28 mouse cellular contexts compared by ENCODE assay signal in the genomic region with DNA sequence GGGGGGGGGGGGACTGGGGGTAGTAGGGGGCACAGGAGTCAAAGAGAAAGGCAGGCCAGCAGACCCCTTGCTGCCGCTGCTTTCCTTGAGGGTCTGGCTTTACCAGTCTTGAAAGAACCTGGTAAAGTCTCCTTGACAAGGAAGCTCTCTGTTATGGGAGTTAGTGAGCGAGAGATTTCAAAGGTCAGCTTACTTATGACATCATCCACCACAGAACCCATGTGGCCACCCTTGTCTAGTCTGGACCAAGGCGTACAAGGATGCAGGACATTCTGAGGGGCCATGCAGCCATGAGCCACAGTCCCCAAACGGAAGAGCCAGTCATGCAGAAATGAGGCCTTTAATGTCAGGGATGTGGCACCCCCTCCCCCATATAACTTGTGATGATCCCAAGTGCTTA. TPM values are rescaled to one million over a fixed set of nuclear protein-coding genes. Genes with fewer than 3 reads are reported as not detected.
A peak's percentile ranks its signal among the peaks of the same experiment; 100 is the strongest.
DNase-seq lines count a peak whose midpoint lies in the region; ATAC-seq and TF ChIP-seq lines count a peak whose summit lies in the region.
"Had no signal": no experiment of that assay in that cellular context is flagged by ENCODE, and none has a peak within 500 bp of the region (broad histone marks: within the 10 kb centered on the region; RNA-seq: fewer than 3 reads in every experiment).

No protein-coding gene starts in this region.

- no peak for DNase-seq in kidney, postnatal 0 days (ENCODE audit: low spot score)
- DNase-seq in kidney, postnatal 36 days: no peak
- no peak for DNase-seq in limb, embryonic 10.5 days (ENCODE audit: low spot score)
- peak; percentile 31 for DNase-seq in yolk sac, embryonic 10.5 days (ENCODE audit: low spot score)
- DNase-seq in frontal cortex, postnatal 10 days (ENCODE audit: low spot score in 2 of 2): no peak
- DNase-seq: adrenal gland, postnatal 36 days; cerebellum, adult 18-20 months; cerebellum, postnatal 10 days; gastrocnemius, postnatal 10 days; heart, postnatal 14 days; kidney, adult 11 months; kidney, postnatal 14 days; liver; retina, postnatal 1 day; right cerebral cortex, postnatal 14 days; thymus, adult 2 months; thymus, postnatal 36 days had no signal

- H3K4me1 ChIP-seq in kidney, postnatal 0 days (replicated peaks; ENCODE audit: insufficient read depth, low read length): peaks cover 12% of the 10 kb centered on the region
- H3K4me1 ChIP-seq in intestine, embryonic 15.5 days (replicated peaks): peaks cover 20% of the 10 kb centered on the region
- peaks cover 42% of the 10 kb centered on the region for H3K4me1 ChIP-seq in limb, embryonic 10.5 days
- H3K4me1 ChIP-seq: neural tube, embryonic 15.5 days had no signal

- H3K36me3 ChIP-seq in kidney, postnatal 0 days (ENCODE audit: insufficient read depth, low read length): no peaks in the 10 kb centered on the region
- H3K36me3 ChIP-seq in intestine, embryonic 15.5 days: no peaks in the 10 kb centered on the region
- no peaks in the 10 kb centered on the region for H3K36me3 ChIP-seq in limb, embryonic 10.5 days
- H3K36me3 ChIP-seq: hindbrain, embryonic 10.5 days; liver, embryonic 15.5 days; lung, embryonic 15.5 days; neural tube, embryonic 15.5 days had no signal

- no peak overlapping the region for H3K9ac ChIP-seq in kidney, postnatal 0 days (ENCODE audit: low read depth, low read length)
- H3K9ac ChIP-seq in intestine, embryonic 15.5 days: no peak overlapping the region
- H3K9ac ChIP-seq: liver, embryonic 15.5 days; lung, embryonic 15.5 days; neural tube, embryonic 15.5 days had no signal

- no peak for TF ChIP-seq CTCF in kidney, postnatal 0 days (IDR thresholded peaks at IDR 0.05; ENCODE audit: low read depth)

- no peak overlapping the region for H3K27ac ChIP-seq in kidney, postnatal 0 days
- H3K27ac ChIP-seq in intestine, embryonic 15.5 days: no peak overlapping the region
- H3K27ac ChIP-seq in limb, embryonic 10.5 days: 0 out of 2 replicates have a peak overlapping the region, but pooled peaks have one; percentile 59
- H3K27ac ChIP-seq: liver, embryonic 15.5 days; lung, embryonic 15.5 days; neural tube, embryonic 15.5 days had no signal

- ATAC-seq in kidney, postnatal 0 days (replicated peaks; ENCODE audit: low FRiP score, low read depth): 0 out of 2 replicates have a peak, but pooled peaks have one; percentile 16
- peak; percentile 50; the same call in 1 of the 2 replicates for ATAC-seq in intestine, embryonic 15.5 days
- ATAC-seq in activated CD4-positive, CD25-positive, alpha-beta regulatory T cell, adult 4 months: no peak
- ATAC-seq: CD4-positive, CD25-positive, alpha-beta regulatory T cell, adult 4 months; forebrain, embryonic 16.5 days; hindbrain, embryonic 16.5 days had no signal

- no peak overlapping the region for H3K4me3 ChIP-seq in kidney, postnatal 0 days (replicated peaks; ENCODE audit: low read depth, low read length)
- H3K4me3 ChIP-seq in intestine, embryonic 15.5 days (replicated peaks): no peak overlapping the region
- H3K4me3 ChIP-seq in limb, embryonic 10.5 days: no peak overlapping the region
- H3K4me3 ChIP-seq: erythroblast, embryonic 14.5 days; hindbrain, embryonic 10.5 days; liver, embryonic 15.5 days; lung, embryonic 15.5 days; neural tube, embryonic 15.5 days had no signal

- H3K4me2 ChIP-seq in kidney, postnatal 0 days (ENCODE audit: low read length): no peak overlapping the region
- 0 out of 2 replicates have a peak overlapping the region, but pooled peaks have one; percentile 1 for H3K4me2 ChIP-seq in intestine, embryonic 15.5 days (replicated peaks)
- H3K4me2 ChIP-seq: liver, embryonic 15.5 days; lung, embryonic 15.5 days; midbrain, embryonic 11.5 days; neural tube, embryonic 15.5 days had no signal

- WGBS in kidney, postnatal 0 days: 80% methylated on average over 4 of the region's 4 CpGs
- WGBS in intestine, embryonic 15.5 days: 62% methylated on average over 4 of the region's 4 CpGs
- 81% methylated on average over 4 of the region's 4 CpGs for WGBS in limb, embryonic 10.5 days

- H3K27me3 ChIP-seq in kidney, postnatal 0 days (ENCODE audit: insufficient read depth, low read length): no peaks in the 10 kb centered on the region
- no peaks in the 10 kb centered on the region for H3K27me3 ChIP-seq in intestine, embryonic 15.5 days (replicated peaks)
- no peaks in the 10 kb centered on the region for H3K27me3 ChIP-seq in limb, embryonic 10.5 days (ENCODE audit: low read depth, poor library complexity, severe bottlenecking)
- H3K27me3 ChIP-seq: lung, embryonic 15.5 days had no signal

- no peaks in the 10 kb centered on the region for H3K9me3 ChIP-seq in kidney, postnatal 0 days (replicated peaks; ENCODE audit: low read length)
- no peaks in the 10 kb centered on the region for H3K9me3 ChIP-seq in intestine, embryonic 15.5 days
- no peaks in the 10 kb centered on the region for H3K9me3 ChIP-seq in limb, embryonic 10.5 days (replicated peaks)
- H3K9me3 ChIP-seq: hindbrain, embryonic 10.5 days; liver, embryonic 15.5 days; lung, embryonic 15.5 days; neural tube, embryonic 15.5 days had no signal

RNA-seq across cellular contexts. Expression of gene Clmn, which starts 20.6 kb away (rescaled TPM):
- 6.0 and 7.3 TPM in 2 replicates for polyA plus RNA-seq in kidney, postnatal 0 days (2015; fragmentation: Nextera tagmentation; extraction: Ambion mirVana)
- polyA plus RNA-seq in intestine, embryonic 15.5 days (2015; fragmentation: Nextera tagmentation; extraction: Ambion mirVana): 4.1 and 4.3 TPM in 2 replicates
- 2.0 and 3.0 TPM in 2 replicates for polyA plus RNA-seq in limb, embryonic 10.5 days (2016; fragmentation: Nextera tagmentation; extraction: Ambion mirVana)
- polyA plus RNA-seq in activated CD4-positive, CD25-positive, alpha-beta regulatory T cell, adult 4 months (2017; shearing (Covaris generic)): under 1 TPM in 1 of 2 experiments, not detected in 1; 0.04 TPM
- polyA plus RNA-seq: CD4-positive, CD25-positive, alpha-beta regulatory T cell, adult 4 months had no signal
